Mouse (Mus musculus): Measurements from ENCODE around the gene Padi3. TPM values are rescaled to one million over a fixed set of nuclear protein-coding genes. Genes with fewer than 3 reads are reported as not detected.

The Padi3 gene
- polyA plus RNA-seq, 1 experiment from 2014 or later = not detected

DNA sequence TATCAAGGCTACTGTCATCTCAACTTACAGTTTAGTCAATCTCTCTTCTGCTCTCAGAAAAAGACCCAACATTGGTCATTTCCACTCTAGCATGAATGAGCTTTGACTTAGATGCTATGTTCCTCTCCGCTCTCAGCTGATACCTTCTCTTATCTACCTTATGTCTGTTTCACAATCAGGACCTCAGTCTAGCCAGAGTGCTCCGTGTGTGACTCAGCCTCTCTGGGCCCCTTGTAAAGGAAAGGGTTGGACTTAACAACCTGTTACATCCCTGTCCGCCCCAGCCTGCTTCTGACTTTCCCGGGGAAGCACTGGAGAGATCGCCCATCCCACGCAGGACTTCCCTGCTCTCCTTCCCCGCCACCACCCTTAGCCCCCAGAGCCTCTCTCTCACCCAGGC lies 17.9 kb downstream of the Padi3 start:
- no peaks in the 10 kb centered on the region for H3K9me3 ChIP-seq (replicated peaks)

GRCm38 (mm10) chr4:140791071-140791470 lies 19.4 kb downstream of the Padi3 start:
- WGBS = 78% methylated on average over 16 of the region's 16 CpGs

More for the DNA sequence above, 17.9 kb downstream of the Padi3 start:
- Histone ChIP-seq H3K9ac (replicated peaks) (no peak overlapping the region), H3K4me3 (replicated peaks) (no peak overlapping the region), H3K4me1 (no peaks in the 10 kb centered on the region), H3K27me3 (replicated peaks) (no peaks in the 10 kb centered on the region), H3K36me3 (no peaks in the 10 kb centered on the region), H3K27ac (replicated peaks) (no peak overlapping the region), H3K4me2 (no peak overlapping the region)
- 94% methylated on average over 7 of the region's 7 CpGs for WGBS
- no peak for ATAC-seq (ENCODE audit: low FRiP score)

GRCm38 (mm10) chr4:140789983-140790382 lies 20.5 kb downstream of the Padi3 start:
- H3K9ac ChIP-seq (replicated peaks) = no peak overlapping the region
- no peaks in the 10 kb centered on the region for H3K27me3 ChIP-seq (replicated peaks)
- ATAC-seq (ENCODE audit: low FRiP score) = no peak
- H3K4me2 ChIP-seq = no peak overlapping the region
- no peak overlapping the region for H3K4me3 ChIP-seq (replicated peaks)
- WGBS = 88% methylated on average over 4 of the region's 4 CpGs
- H3K36me3 ChIP-seq = no peaks in the 10 kb centered on the region
- no peaks in the 10 kb centered on the region for H3K9me3 ChIP-seq (replicated peaks)
- H3K4me1 ChIP-seq = no peaks in the 10 kb centered on the region
- no peak overlapping the region for H3K27ac ChIP-seq (replicated peaks)

More at GRCm38 (mm10) chr4:140791071-140791470, 19.4 kb downstream of the Padi3 start:
- no peak overlapping the region for H3K4me3 ChIP-seq (replicated peaks)
- no peaks in the 10 kb centered on the region for H3K4me1 ChIP-seq
- H3K27me3 ChIP-seq (replicated peaks) = no peaks in the 10 kb centered on the region
- no peak overlapping the region for H3K27ac ChIP-seq (replicated peaks)
- no peak for ATAC-seq (ENCODE audit: low FRiP score)
- H3K4me2 ChIP-seq = no peak overlapping the region
- no peaks in the 10 kb centered on the region for H3K9me3 ChIP-seq (replicated peaks)
- no peaks in the 10 kb centered on the region for H3K36me3 ChIP-seq
- H3K9ac ChIP-seq (replicated peaks) = no peak overlapping the region

DNA sequence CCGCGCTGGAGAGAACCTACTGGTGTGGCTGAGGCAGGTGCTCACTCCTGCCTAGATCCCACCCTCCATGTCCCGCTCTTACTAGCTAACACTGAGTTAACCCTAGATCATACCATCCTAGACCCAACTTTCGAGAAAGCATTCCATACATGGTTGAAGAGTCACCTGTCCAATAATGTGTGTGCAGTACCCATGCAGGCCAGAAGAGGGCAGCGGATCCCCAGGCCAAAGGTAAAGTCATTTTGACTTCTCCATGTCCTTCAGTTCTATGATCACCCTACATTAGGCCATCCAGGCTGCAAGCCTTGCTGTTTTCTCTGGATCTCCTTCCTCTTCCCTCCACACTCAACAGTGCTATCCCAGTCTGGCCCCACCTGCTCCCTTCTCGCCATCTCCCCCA lies 21.5 kb downstream of the Padi3 start:
- no peak overlapping the region for H3K4me3 ChIP-seq (replicated peaks)
- no peak for ATAC-seq (ENCODE audit: low FRiP score)
- H3K27ac ChIP-seq (replicated peaks) = no peak overlapping the region
- WGBS = 54% methylated on average over 6 of the region's 6 CpGs
- no peaks in the 10 kb centered on the region for H3K36me3 ChIP-seq
- no peaks in the 10 kb centered on the region for H3K4me1 ChIP-seq
- no peaks in the 10 kb centered on the region for H3K27me3 ChIP-seq (replicated peaks)
- no peaks in the 10 kb centered on the region for H3K9me3 ChIP-seq (replicated peaks)
- H3K4me2 ChIP-seq = no peak overlapping the region
- H3K9ac ChIP-seq (replicated peaks) = no peak overlapping the region

DNA sequence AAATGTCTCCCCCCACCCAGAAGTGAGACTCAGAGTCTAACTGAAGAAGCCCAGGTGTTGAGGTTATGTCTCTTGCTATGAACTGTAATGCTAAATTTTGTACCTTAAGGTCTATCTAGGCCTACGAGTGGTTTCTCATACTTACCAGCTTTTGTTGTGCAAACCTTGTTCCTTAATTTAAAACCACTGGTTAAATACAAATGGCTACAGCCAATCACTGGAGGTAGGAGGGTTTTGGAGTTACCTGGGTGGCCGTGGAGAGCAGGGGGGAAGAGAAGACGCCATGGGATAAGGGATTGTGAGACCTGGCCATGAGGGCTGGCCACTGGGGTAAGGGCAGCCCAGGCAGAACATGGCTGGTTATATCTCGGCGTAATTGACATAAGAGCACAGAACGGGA lies 22.2 kb downstream of the Padi3 start:
- ATAC-seq (ENCODE audit: low FRiP score) = no peak
- no peaks in the 10 kb centered on the region for H3K27me3 ChIP-seq (replicated peaks)
- H3K36me3 ChIP-seq = no peaks in the 10 kb centered on the region
- no peaks in the 10 kb centered on the region for H3K9me3 ChIP-seq (replicated peaks)
- 92% methylated on average over 6 of the region's 6 CpGs for WGBS
- H3K4me3 ChIP-seq (replicated peaks) = no peak overlapping the region
- H3K27ac ChIP-seq (replicated peaks) = no peak overlapping the region
- no peak overlapping the region for H3K4me2 ChIP-seq
- no peaks in the 10 kb centered on the region for H3K4me1 ChIP-seq
- no peak overlapping the region for H3K9ac ChIP-seq (replicated peaks)

GRCm38 (mm10) chr4:140787414-140787813 lies 23.0 kb downstream of the Padi3 start:
- no peak overlapping the region for H3K9ac ChIP-seq (replicated peaks)
- no peaks in the 10 kb centered on the region for H3K4me1 ChIP-seq
- no peak overlapping the region for H3K4me3 ChIP-seq (replicated peaks)
- H3K27ac ChIP-seq (replicated peaks) = no peak overlapping the region
- no peak for ATAC-seq (ENCODE audit: low FRiP score)
- no peaks in the 10 kb centered on the region for H3K27me3 ChIP-seq (replicated peaks)
- 77% methylated on average over 4 of the region's 4 CpGs for WGBS
- H3K4me2 ChIP-seq = no peak overlapping the region
- no peaks in the 10 kb centered on the region for H3K9me3 ChIP-seq (replicated peaks)
- no peaks in the 10 kb centered on the region for H3K36me3 ChIP-seq

DNA sequence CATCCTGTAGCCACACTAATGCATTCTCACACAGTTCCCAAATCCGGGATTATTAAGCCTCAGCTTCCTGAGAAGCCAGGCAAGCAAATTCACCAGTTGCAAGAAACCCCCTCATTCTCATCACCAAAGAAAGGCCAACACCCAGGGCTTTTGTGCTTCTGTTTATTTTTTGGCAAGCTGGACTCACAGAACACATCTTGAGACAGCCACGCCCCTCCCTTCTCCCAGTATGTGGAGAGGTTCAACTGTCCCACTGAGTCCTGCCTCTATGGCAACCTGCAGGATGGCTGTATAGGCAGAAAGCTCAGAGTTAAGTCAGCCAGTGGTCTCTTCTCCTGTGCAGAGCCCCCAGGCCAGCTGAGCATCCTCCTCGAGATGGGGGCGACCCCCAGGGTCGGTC lies 25.2 kb downstream of the Padi3 start:
- Histone ChIP-seq H3K36me3 (no peaks in the 10 kb centered on the region), H3K9me3 (replicated peaks) (no peaks in the 10 kb centered on the region), H3K9ac (replicated peaks) (no peak overlapping the region), H3K4me1 (no peaks in the 10 kb centered on the region), H3K4me3 (replicated peaks) (no peak overlapping the region), H3K27me3 (replicated peaks) (no peaks in the 10 kb centered on the region), H3K27ac (replicated peaks) (no peak overlapping the region), H3K4me2 (no peak overlapping the region)
- ATAC-seq (ENCODE audit: low FRiP score) = no peak
- WGBS = 87% methylated on average over 5 of the region's 5 CpGs

DNA sequence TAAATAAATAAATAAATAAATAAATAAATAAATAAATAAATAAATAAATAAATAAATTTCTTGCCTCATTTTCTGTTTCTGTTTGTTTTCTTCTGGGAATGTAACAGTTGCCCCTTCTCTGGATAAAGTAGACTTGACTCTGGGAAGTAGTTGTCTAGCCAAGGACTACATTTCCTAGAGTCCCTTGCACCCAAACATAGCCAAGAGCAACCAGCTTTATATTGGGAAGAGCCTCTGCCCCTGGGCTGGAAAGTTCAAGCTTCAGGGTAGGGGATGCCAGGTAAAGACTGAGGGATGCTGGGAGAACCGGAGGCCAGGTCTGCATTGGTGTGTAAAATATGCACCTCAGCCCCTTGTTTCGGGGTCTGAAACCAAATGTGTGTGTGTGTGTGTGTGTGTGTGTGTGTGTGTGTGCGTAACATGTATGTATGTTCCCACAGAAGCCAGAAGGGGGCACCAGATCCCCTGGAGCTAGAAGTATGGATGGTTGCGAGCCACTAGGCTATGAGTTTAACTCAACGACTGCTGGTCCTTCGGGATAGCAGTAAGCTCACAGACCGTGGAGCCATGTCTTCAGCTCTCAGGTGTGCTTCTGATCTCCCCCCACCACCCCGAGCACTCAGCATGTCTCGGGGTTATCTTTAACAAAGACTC lies 26.0 kb downstream of the Padi3 start:
- ATAC-seq (ENCODE audit: low FRiP score) = no peak

GRCm38 (mm10) chr4:140782821-140783220 lies 27.6 kb downstream of the Padi3 start:
- Histone ChIP-seq H3K27ac (replicated peaks) (no peak overlapping the region), H3K36me3 (no peaks in the 10 kb centered on the region), H3K9me3 (replicated peaks) (no peaks in the 10 kb centered on the region), H3K27me3 (replicated peaks) (no peaks in the 10 kb centered on the region), H3K4me2 (no peak overlapping the region), H3K9ac (replicated peaks) (no peak overlapping the region), H3K4me1 (no peaks in the 10 kb centered on the region), H3K4me3 (replicated peaks) (no peak overlapping the region)
- ATAC-seq (ENCODE audit: low FRiP score) = no peak
- 88% methylated on average over 9 of the region's 9 CpGs for WGBS

More for the DNA sequence above, 26.0 kb downstream of the Padi3 start:
- Histone ChIP-seq H3K27ac (replicated peaks) (no peak overlapping the region), H3K27me3 (replicated peaks) (no peaks in the 10 kb centered on the region), H3K4me3 (replicated peaks) (no peak overlapping the region), H3K4me2 (no peak overlapping the region), H3K4me1 (no peaks in the 10 kb centered on the region), H3K36me3 (no peaks in the 10 kb centered on the region), H3K9ac (replicated peaks) (no peak overlapping the region), H3K9me3 (replicated peaks) (no peaks in the 10 kb centered on the region)
- 92% methylated on average over 9 of the region's 9 CpGs for WGBS

DNA sequence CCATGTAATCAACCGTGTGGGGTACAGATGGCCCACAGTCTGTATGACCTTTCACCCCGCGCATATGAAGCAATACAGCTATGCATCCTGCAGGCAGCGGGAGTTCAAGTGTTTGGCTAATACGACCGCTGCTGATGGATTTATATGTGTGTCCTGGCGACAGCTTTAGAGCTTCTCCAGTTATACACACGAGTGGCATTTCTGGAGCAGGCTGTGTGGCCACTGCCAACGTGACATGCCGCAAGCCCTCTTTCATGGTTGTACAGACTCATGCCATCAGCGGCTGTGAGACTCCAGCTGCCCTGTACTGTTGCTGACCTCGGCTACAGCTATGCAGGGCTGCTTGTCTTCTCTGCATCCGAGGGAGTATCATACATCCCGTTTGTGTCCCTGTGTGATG lies 29.9 kb downstream of the Padi3 start:
- no peak for ATAC-seq (ENCODE audit: low FRiP score)
- Histone ChIP-seq H3K4me1 (no peaks in the 10 kb centered on the region), H3K9me3 (replicated peaks) (no peaks in the 10 kb centered on the region), H3K4me3 (replicated peaks) (no peak overlapping the region), H3K4me2 (no peak overlapping the region), H3K36me3 (no peaks in the 10 kb centered on the region), H3K27me3 (replicated peaks) (no peaks in the 10 kb centered on the region), H3K27ac (replicated peaks) (no peak overlapping the region), H3K9ac (replicated peaks) (no peak overlapping the region)
- 65% methylated on average over 14 of the region's 14 CpGs for WGBS

DNA sequence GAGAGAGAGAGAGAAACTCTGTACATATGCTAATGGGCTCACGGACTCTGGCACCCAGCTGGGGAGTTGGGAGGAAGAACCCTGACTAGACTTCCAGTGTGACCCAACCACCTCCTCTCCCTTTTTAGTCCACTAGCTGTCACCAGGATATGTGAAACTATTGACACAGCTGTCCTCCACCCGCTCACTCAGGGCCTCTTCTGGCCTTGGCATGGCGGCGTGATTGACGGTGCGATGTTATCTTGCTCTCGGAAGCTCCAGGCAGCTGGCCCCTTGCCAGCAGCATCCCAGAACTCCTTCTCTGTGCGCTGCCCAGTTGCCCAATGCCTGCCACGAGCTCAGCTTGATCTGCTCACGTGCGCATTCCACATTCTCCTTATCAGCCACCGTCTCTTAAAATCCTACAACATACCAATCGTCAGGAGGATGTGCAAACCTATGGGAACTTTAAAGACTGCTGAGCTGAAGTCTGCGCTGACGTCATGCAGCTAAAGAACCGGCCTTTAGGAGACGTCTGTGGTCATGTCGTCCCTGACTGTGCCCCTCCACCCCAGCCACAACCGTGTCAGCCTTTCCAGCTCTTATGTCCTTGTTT lies 30.5 kb downstream of the Padi3 start:
- ATAC-seq (ENCODE audit: low FRiP score) = no peak
- H3K4me3 ChIP-seq (replicated peaks) = no peak overlapping the region
- no peaks in the 10 kb centered on the region for H3K9me3 ChIP-seq (replicated peaks)
- H3K4me2 ChIP-seq = 0 out of 2 replicates have a peak overlapping the region, but pooled peaks have one; percentile 3
- H3K27me3 ChIP-seq (replicated peaks) = no peaks in the 10 kb centered on the region
- H3K27ac ChIP-seq (replicated peaks) = no peak overlapping the region
- WGBS = 37% methylated on average over 19 of the region's 19 CpGs
- H3K9ac ChIP-seq (replicated peaks) = no peak overlapping the region
- no peaks in the 10 kb centered on the region for H3K4me1 ChIP-seq
- H3K36me3 ChIP-seq = no peaks in the 10 kb centered on the region

GRCm38 (mm10) chr4:140776623-140777022 lies 33.8 kb downstream of the Padi3 start:
- WGBS = 75% methylated on average over 13 of the region's 13 CpGs
- no peak for ATAC-seq (ENCODE audit: low FRiP score)
- Histone ChIP-seq H3K4me1 (no peaks in the 10 kb centered on the region), H3K4me3 (replicated peaks) (no peak overlapping the region), H3K9me3 (replicated peaks) (no peaks in the 10 kb centered on the region), H3K4me2 (no peak overlapping the region), H3K9ac (replicated peaks) (no peak overlapping the region), H3K36me3 (no peaks in the 10 kb centered on the region), H3K27ac (replicated peaks) (no peak overlapping the region), H3K27me3 (replicated peaks) (no peaks in the 10 kb centered on the region)
